Mouse (Mus musculus) stomach, postnatal 0 days (tissue): Measurements from ENCODE around the gene Ccdc42.

Source experiments
- CTCF ChIP-seq: IDR thresholded peaks from 2 replicates; pipeline ENCODE4 v1.5.1; 2016; ENCODE audit warnings: antibody characterized with exemption, low read depth, mild to moderate bottlenecking, moderate library complexity
- EP300 ChIP-seq: optimal IDR thresholded peaks from 2 replicates; pipeline ENCODE3; 2016; ENCODE audit warnings: antibody characterized with exemption

- TF ChIP-seq CTCF (no peak), EP300 (no peak)
These were observed 9.7 kb upstream of the Ccdc42 start for GRCm38 (mm10) chr11:68577076-68577475.
